Mouse (Mus musculus) ovary, postnatal 14 days (tissue): ENCODE data around the gene Pam.

Experiments used
- DNase-seq: peaks from one replicate; pipeline ENCODE4 v3.0.0; 2022; ENCODE audit warnings: low spot score

Gene Pam

DNA sequence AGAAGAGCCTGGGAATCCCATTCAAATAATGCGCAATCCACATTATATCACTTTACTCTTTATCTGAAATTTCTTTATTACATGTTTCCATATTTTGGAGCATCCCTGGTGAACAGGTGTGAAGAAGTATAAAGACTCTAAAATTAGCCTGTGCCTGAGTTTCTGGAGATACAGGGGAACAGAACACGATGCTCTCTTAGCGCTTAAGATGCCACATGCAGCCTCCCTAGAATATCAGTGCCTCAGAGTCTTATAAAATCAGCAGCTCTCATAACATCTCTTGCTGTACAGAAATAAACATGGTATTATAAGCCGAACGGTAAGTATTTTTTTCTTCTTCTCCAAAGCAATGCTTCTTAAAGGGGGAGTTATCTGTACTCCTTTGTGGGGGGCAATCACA lies 267.4 kb downstream of the Pam start:
- DNase-seq = no peak

DNA sequence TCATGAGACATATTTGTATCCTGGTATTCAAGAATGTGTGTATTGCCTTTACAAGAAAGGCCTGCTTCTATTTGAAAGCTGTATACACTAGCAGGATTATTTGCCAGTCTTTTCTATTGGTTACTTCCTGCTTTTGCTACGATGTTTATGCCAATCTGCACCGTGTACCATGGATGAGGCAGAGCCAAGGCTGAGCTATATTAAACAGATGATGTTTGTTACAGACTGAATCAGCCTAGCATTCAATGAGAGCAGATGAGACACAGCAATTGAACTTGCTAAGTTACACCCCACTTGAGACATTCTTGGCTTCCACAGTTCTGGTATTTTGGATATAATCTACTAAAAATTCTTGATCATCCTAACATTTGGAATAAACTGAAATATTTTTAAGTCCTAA lies 267.9 kb downstream of the Pam start:
- no peak for DNase-seq

DNA sequence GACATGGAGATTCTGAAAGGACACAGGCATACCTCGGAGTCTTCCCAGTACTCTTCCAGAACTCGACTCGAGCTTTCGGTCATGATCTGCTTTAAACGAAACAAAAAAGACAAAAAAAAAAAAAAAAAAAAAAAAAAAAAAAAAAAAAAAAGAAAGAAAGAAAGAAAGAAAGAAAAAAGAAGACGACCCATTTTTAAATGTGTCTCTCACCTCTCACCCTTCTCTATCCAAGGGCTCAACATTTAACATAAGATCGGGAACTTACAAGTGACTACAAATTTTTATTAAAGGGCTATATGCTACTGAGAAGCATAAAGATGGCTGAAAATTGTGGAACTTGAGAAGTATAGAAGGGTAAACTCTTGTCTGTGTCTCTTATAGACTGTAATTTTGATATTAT lies 272.5 kb downstream of the Pam start:
- DNase-seq = no peak

DNA sequence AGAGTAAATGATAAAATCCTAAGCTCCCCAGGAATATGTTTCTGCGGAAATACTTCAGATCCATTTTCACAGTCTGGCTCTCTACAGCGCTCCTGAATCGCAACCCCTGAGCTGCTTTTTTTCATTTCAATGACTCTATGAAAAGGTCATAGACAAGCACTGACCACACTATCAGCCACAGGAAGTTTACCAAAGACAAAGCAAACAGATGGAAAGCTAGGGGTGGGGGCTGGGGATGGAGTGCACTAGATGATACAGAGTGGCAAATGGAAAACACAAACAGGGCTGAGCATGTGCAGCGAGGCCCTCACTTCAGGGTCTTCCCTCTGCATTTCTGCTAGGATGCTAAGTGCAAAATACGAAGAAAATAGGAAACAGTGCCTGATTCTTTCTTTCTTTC lies 273.2 kb downstream of the Pam start:
- no peak for DNase-seq

DNA sequence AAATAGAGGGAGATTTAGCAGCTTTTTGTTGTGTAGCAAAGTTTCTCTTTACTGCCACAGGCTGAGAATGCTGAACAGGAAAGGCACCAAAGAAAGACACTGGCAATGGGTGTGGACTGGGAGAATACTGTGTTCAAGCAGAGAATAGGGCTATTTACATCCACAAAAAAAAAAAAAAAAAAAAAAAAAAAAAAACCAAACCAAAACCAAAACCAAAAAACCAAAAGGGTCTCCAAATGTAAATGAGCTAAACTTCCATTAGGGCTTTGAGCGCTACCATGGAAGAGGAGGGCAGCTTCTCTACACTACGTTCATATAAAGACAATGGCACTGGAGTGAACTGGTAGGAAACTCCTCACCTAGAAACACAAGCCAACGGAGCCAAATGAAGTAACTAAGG lies 274.2 kb downstream of the Pam start:
- DNase-seq = no peak

DNA sequence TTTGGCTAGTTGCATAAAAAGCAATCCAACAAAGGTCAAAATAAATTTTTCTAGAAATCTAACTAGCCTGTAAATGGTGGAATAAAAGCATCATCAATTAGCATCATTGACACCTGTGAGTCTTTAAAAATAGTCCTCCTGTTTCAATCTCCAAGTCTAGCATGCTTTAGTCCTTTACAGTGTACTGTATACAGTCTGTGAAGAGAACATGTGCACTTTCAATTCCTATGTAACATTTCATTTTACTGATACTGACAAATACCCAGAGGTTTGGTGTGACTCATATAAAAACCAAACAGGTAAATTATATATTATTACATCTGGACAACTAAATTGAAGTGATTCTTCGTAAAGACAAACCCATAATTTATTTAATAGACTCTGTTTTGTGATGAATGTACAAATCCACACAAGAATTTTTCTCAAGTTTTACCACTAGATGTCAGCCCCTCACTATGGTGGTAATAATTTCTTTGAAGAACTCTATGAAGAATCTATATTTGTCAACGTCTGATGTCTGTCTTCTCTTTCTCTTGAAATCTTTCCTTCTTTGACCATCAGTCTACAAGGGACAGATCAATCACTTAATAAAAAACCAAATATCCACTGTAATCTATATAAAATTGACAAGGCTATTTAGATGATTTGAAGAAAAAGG lies 286.1 kb downstream of the Pam start:
- no peak for DNase-seq

DNA sequence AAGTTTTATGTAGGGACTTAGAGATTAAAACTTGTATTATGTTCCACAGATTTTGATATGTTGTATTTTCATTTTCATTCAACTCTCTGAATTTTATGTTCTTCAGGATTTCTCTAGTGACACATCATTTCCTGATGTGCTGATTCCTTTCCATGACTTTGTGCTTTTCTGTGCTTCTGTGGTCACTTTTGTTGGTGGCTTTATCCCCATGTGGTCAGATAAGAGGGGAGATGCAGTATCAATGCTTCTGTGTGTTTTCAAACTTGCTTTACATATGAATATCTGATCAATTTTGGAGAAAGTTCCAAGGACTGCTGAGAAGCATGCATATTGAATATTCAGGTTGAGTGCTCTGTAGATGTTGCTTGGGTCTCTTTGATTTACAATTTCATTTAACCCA lies 290.9 kb downstream of the Pam start:
- no peak for DNase-seq

DNA sequence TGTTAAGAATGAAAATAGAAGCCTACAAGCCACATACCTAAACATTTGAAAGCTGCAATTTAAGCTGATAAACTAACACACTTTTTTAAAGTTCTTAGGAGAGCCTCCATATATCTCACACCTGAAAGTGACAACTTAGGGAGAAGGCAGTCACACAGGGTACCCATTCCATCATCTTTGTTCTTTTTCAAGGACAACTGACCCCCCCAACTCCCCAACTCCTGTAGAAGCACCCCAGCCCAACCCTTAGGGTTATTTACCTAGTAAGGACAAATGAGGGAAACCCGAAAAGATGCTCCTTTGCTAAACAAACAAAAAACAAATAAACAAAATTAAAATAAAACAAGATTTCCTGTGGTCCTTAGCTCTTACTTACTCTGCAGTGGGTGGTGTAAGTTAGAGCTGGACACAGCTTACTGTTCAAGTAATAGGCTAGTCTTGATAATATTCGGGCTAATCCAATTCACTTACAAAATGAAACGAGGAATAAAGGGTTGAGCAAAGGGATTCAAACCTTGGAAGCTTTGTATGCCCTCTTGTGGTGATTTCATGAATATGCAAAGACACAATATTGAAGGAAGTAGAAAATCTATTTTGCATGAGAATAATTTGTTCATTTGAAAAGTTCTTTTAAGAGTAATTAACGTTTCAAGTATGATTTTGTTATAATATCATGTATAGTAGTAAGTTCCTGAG lies 293.1 kb downstream of the Pam start:
- no peak for DNase-seq

DNA sequence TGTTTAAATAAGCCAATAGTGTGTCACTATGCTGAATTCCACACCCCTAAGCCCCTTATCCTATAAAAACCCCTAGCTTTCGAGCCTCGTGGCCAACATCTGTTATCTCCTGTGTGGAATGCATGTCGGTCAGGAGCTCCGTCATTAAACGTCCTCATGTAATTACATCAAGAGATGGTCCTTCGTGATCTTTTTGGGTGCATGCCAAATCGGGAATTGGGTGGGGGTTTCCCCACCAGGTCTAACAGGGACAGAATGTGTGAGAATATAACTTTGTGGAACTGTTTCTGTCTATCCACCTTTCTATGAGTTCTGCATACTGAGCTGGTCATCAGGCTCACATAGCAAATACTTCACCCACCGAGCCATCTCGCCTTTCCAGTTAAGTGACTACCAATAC lies 299.5 kb downstream of the Pam start:
- DNase-seq = no peak

DNA sequence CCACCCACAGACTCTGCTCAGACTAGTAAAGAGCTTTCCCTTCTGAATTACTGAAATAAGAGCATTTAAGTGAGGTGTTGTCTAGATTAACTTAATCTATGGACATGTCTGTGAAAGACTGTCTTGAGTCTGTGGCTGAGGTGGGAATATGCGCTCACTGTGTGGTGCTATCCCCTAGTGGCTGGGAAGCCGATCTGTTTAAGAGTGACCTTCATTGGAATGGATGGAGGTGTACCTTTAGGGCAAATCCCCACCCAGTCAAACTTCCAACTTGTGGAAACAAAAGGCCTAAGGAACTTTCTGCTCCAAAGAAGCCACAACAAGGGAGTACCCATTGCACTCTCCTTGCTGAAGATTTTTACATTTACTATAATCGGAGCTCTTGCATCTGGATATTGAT lies 301.3 kb downstream of the Pam start:
- no peak for DNase-seq

DNA sequence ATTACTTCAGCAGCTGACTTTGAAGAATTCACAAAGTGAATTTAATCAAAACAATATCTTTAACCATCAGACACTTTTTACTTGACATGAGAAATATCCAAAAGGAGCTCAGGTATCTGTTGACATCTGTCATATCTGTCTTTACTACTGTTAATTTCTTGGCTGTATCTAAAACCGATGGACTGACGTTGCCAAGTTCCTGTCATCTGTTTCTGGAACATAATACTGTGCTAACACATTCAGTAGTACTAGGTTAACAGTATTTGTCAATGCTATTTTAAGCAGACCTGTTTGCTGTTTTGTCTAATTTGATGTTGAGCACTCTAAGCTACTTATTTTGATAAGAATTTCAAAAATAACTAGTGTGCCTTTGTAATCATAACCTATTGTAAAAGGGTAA lies 307.0 kb downstream of the Pam start:
- DNase-seq = no peak

DNA sequence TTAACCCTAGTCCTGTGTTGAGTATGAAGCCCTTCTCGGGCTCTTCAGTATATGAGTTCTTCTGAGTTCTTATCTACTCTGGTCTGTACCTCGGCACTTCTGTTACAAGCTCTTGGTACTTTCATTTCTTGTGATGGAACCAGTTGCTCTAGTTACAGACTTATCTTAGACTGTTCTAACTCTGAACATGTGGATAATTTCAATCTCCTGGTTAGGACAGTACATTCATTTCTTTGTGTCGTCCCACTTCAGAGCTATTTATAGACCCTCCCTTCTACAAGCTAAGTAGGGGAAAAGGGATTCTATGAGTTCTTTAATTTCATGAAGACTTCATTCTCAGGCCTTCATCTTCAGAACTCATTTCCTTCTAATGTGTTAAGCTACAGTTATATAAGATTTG lies 307.8 kb downstream of the Pam start:
- DNase-seq = no peak

DNA sequence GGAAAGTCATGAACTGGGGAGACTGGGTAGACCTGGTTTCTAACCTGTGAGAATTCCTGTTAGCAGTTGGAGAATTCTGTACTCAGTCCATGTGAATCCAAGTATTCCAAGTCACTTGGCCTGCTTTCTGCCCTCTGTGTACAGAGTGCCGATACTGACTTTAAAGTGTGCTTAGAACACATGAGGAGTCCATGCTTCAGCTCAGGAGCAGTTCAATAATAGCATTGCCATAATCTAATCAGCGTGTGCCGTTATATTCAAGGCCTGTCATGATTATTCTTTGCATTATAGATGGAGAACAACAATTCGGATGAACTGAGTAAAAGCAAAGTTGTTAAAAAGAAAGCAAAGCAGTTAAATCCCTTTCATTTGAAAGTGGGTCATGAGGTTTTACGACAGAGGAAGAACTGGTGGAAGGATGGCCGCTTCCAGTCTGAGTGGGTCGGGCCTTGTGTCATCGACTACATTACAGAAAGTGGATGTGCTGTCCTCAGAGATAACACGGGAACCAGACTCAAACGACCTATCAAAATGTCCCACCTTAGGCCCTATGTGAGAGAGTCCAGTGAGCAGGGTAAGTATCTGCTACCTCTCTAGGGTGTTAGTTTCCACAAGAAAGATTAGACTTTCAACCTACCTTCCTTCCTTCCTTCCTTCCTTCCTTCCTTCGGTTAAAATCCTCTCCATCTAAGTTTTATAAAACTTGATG lies 309.6 kb downstream of the Pam start:
- DNase-seq = no peak

DNA sequence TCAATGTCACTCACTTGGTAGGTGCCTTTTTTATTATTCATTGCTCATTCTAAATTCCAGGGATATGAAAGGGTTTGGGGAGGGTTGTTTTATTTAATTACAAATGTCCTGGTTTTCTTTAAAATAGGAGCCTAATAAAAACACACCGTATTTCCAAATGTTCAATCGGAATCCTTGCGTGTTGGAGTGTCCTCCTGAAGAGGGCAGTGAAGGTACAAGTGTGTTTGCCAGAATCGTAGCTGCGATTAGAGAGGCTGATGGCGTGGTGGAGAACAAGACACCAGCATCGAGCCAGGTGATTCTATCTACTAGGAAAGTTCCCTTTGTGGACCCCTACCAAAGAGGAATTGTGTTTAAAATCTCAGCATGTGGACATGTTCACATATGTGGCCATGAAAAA lies 310.5 kb downstream of the Pam start:
- no peak for DNase-seq

DNA sequence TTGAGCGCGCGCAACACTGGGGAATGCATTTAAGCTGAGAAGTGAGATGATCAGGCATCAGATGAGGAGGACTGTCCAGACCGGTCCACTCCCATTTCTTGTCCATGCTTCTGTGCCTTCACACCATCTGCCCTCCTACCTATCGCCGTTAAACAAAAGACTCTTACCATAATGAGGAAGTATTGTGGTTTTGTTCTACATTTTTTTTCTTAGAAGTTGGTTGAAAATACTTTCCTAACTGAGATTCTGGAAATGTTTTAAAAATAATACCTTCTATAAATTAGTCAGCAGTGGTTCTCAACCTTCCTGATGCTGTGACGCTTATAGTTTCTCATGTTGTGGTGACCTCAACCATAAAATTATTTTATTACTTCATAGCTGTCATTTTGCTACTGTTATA lies 313.8 kb downstream of the Pam start:
- DNase-seq = no peak

DNA sequence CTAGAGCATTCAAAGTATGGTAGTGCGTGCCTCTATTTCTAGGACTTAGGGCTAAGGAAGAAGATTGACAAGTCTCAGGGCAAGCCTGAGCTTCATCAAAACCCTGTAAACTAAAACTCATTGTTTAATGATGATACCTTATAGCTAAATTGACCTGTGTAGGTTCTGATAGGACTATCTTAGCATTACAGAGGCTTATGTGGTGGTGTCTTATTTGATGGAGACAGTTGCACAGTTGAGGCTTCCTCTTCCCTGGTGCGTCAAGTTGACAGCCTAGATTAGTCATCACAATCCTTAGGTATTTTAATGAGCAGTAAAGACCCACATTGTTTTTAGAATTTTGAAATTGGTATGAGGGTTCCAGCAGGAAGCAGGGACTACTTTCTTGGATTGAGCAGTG lies 321.5 kb downstream of the Pam start:
- DNase-seq = no peak

DNA sequence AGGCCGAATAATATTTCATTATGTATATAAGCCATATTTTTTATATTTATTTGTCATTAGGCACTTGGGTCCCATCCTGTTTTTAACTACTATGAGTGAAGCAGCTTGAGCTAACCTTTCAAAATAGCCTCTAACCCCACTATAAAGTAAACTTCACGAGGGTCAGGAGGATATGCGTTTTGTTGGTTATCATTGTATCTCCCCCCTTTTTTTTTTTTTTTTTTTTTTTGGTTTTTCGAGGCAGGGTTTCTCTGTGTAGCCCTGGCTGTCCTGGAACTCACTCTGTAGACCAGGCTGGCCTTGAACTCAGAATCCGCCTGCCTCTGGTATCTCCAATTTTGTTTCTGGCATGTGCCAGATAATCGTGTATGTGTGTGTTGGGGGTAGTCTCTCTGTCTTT lies 322.1 kb downstream of the Pam start:
- no peak for DNase-seq

DNA sequence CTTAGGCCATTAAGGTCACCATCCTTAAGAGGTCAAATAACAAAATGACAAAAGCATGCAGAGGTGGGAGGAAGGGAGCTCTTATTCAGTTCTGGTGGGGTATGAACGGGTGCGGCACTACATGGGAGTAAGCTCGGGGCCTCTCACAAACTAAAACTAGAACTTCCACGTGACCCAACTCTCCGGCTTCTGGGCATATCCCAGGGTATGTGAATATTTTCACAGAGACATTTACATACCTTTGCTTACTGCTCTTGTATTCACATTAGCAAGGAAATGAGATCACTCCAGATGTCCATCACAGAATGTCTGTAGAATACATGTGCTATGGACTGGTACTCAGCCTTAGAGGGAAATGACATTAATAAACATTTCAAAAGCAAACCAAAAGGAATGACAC lies 323.7 kb downstream of the Pam start:
- DNase-seq = no peak

DNA sequence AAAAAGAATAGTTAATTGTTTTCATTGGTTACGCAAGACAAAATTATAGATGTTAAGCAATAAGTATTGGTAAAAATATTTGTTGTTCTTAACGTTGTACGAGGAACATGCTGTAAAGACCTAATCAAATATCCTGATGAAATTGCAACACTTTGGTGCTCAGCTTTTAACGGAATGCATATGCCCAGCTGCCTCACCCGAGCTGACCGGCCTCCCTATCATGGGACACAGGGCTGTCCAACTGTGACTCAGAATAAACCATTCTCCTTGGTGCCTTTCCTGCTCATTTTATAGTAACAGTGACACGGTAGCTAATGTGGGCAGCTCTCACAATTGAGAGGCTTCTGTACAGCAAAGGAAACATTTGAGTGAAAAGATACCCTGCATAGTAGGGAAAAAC lies 324.3 kb downstream of the Pam start:
- no peak for DNase-seq

DNA sequence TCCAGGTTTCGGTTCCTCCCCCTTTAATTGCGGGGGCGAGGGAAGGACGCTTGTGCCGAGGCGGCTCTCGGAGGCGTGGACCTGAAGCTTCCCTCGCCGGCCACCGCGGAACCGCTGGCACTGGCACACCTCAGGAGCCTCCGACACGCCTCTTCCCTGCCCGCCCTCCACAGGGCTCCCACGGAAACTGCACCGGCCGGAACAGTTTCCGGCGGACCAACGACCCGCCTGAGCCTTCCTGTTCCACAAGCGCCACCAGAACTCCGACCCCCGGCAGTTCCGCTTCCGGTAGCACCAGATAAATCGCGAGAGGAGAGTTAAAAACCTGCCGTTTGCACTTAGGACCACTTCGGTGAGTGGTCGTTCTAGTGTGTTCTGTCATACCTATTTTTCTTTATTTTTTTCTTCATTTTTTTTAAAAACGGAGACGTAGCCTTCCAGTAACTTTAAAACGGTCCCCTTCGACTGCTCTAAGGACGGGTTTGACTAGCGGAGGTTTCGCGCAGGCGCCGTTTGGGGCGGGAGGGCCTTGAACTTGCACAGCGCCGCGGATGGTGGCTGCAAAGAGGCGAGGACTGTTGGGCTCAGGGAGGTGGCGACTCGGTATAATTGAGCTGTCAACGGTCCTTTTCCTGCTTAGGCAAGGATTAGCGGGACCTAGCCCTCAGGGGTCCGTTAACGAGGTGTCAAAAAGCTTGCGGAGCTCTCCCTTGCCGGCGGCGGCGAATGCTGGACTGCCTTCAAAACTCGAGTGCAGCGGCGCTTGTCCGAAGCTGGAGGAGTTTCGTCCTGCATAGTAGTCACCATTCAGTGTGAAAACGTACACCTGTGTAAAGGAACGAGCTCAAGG lies 325.3 kb downstream of the Pam start, which contains the start of the genes Gin1 and Ppip5k2:
TSS of gene Gin1 (plus strand) at position 269 of the 850 bp plus-strand sequence.
TSS of gene Ppip5k2 (minus strand) at position 508 of the 850 bp plus-strand sequence.
- DNase-seq = peak; percentile 88

DNA sequence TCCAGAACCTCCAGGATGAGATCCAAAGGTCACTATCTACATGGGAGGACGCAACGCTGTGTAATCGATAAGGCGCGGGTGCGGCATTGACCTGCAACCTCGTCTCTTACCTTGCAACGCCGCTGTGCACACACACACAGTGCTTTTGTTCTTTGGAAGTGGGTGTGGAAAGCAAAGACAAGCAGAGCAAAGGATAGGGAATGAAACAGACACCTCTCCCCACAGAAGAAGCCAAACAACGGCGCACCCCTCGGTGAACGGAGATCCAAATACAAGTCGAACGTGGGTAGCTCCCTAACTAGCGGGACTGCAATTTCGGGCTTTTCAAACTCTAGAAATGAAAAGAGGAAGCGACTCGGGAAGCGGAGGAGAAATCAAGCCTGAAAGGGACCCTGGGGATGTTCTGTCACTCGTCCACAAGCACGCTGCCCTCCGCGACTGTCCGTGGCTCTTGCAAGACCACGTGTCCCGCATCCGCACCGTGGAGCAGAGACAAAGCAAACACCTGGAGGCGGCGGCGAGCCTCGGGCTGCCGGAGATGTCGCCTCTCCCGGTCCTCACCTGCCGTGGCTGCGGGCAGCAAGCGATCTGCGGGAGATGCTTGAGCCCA lies 326.0 kb downstream of the Pam start:
- DNase-seq = no peak

DNA sequence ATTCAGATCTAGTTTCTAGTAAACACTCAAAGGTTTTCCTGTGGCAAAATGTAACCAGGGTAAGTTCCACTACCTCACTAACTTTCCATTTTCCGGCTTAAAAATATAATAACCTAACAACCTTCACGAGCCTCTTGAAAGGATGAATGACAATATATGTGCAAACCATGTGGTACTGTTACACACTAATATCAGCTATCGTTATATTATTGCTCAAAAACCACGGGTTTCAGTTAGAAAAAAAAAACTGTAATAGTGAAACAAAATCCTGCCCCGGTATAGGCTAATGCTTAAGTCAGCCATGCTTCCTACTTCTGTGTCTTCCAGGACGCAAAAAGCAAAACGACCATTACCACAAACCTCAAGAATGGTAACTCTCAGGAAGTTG lies 326.5 kb downstream of the Pam start:
- DNase-seq = no peak
